Mouse (Mus musculus) stomach, postnatal 0 days (tissue): Measurements from ENCODE around the gene Znrd1.
A peak's percentile ranks its signal among the peaks of the same experiment; 100 is the strongest.

ENCODE experiments used
- CTCF ChIP-seq: IDR thresholded peaks from 2 replicates; pipeline ENCODE4 v1.5.1; 2016; ENCODE audit warnings: antibody characterized with exemption, low read depth, mild to moderate bottlenecking, moderate library complexity
- EP300 ChIP-seq: optimal IDR thresholded peaks from 2 replicates; pipeline ENCODE3; 2016; ENCODE audit warnings: antibody characterized with exemption

GRCm38 (mm10) chr17:36997033-36997735, 38.8 kb upstream of the Znrd1 start:
- peak; percentile 91 for TF ChIP-seq CTCF
- TF ChIP-seq EP300: no peak
